Mouse (Mus musculus) left cerebral cortex, adult 18-20 months (tissue): ENCODE measurements around the gene Fam19a3. TPM values are rescaled to one million over a fixed set of nuclear protein-coding genes. Genes with fewer than 3 reads are reported as not detected.
A peak's percentile ranks its signal among the peaks of the same experiment; 100 is the strongest.
"Not testable (repeated sequence)": the region's sequence is repeated elsewhere in the genome, so short reads cannot be mapped to it uniquely, and the experiment has no call there.

Source experiments
- DNase-seq, 2 experiments: peaks; one replicate each; pipeline ENCODE4 v3.0.0; 2021 to 2022; ENCODE audit warnings: low spot score in 2 of 2, mixed read lengths in 1 of 2
- long read RNA-seq, 2 experiments: library from polyadenylated mRNA; stranded (forward); transcript quantifications; one replicate each; pipeline ENCODE4 v2.0.0; 2021
- total RNA-seq, 2 experiments: library from RNA; stranded (reverse); gene quantifications; 2 replicates each; pipeline ENCODE4 v1.2.3; 2021

Gene Fam19a3
- total RNA-seq, result under 1 TPM; 0.12 to 0.45 TPM
- long read RNA-seq, experiment 1, result 0 reads
- long read RNA-seq, experiment 2, result 0 reads

DNA sequence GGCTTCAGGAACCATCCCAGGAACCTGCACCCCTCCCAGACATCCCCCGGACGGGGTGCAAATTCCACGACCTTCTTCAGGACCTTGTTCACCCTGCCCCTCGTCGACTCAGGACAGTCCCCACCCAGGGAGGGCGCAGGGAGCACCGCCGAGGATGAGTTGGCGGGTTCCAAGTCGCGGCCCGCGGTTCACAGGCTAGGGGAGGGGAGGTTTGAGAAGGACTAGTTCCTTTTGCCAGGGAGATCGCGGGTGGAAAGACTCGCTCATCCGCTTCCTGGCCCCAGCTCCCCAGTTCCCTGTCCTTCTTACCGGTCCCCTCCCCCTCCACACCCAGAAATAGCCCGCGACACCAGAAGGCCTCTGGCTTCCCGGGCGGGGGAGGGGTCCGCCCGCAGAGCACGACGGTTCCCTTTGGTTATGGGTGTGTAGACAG is at the start of gene Fam19a3:
Gene Fam19a3, minus strand, starts transcription at position 370 of the 433 bp plus-strand sequence.
- DNase-seq, result no peak

DNA sequence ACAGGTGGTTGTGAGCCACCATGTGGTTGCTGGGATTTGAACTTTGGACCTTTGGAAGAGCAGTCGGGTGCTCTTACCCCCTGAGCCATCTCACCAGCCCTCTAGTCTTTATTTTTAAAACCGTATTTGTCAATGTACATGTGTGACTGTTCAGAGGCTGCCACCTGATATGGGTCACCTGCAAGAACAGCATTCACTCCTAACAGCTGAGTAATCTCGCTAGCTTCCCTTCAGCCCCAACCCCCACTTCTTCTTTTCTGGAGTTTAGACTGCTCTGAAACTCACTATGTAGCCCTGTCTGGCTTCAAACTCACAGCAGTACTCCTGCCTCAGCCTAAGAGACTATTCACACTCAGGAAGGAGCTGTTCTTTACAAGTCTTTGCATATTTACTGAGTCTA is 40.8 kb upstream of the Fam19a3 start:
- DNase-seq, result no peak

DNA sequence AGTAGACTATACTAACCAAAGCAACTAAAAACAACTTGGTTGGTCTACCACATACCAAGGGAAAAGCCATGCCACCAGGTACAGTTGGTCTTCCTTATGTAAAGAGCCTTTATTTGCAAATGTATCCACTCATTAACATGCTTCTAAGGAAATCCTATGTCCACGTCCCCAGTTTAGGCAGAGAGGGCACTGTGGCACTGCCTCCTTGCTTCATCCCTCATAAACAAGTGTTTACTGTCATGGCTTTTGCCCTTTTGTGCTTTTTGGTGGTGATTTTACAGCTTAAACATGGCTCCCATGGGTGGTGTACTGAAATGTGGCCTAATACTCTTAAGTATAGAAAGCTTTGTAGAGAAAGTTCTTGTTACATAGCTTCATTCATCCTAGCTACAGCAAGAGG is 38.8 kb upstream of the Fam19a3 start:
- no peak for DNase-seq

DNA sequence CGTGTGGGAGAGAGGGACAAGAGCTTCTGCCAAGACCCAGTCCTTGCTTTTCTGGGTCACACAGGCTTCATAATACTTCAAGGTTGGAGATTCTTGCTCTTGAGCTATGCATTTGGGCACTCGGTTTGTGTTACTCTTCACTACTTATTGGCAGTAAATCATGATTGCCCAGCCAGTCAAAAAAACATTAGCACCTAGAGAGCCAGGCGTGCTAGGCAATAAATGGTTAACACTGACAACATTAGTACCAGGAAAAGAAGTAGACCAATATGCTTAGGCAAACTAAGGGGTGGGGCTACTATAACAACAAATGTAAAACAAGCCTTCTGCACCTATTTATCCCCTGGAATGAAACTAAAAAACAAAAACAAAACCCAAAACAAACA is 37.1 kb upstream of the Fam19a3 start:
- no peak for DNase-seq

DNA sequence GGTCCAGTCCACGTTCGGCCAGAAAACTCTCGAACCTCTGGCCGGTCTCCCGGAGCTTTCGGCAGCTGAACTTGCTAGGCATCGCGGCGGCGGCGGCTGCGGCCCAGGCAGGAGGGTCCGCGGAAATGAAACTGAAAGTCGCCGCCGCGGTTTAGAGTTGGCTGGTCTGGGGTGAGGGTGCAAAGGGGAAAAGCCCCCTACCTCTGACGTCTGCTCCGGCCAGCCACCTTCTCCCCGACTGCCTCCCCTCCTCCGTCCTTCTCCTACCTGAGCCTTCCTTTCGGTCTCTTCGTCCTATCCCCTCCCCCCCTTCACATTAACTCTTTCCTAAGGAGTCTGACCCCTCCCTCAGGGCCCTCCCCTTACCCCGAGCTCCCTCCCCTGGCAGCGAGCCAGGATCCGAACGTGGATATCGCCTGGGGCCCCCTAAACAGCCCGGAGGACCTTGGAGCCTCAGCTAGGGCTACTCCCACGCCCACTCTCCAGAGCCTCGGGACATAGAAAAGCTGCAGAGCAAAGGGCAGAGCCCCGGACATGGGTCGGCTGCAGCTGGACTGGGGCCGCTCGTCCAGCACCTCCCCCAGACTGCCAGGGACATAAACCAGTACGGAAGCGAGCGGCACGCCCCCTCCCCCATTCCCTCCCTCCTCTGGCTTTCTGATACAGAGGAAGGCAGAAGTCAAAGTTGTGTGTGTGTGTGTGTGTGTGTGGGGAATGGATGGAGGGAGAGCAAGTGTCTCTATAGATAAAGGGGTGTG is 36.5 kb upstream of the Fam19a3 start, which contains the start of gene Mov10:
Gene Mov10, minus strand, starts transcription at position 573 of the 758 bp plus-strand sequence.
- DNase-seq, result peak; percentile 13 to 38

DNA sequence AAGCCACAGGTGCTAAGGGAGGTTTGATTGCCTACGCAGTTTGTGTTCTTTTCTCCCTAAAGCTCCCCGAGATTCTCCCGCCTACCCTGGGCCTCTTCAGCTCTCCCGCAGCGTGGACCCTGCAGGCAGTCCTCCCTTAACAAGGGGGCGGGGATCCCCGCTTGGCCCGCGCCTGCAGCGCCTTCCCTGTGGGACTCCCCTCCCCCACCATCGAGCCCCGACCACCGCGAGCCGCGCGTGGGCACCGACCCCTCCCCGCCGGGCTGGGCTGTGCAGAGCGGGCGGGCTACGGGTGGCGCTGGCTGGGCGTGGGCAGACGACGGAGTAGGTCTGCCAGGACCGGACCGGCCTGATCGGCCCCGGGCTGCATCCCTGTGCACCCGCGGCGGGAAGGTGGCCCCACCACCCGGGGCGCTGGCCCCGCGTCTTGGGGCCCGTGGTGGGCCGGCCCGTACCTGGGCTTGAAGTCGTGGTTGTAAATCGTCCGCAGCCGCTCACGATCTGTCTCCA is 35.9 kb upstream of the Fam19a3 start:
- DNase-seq, result peak; percentile 23 to 48

DNA sequence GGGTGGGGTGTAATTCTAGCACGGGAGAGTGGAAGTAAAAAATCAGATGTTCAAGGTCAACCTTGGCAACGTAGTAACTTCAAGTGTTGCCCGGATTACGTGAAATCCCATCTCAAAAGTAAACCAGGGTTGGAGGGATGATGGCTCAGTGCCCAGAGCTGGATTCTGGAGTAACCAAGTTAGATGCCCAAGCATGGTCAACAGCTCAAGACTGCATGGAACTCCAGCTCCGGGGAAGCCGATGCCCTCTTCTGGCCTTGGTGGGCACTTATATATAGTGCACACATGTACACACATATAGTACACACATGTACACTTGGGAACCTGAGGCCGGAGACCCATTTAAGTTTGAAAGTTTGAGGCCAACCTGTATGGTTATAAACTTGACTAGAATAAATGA is 34.5 kb upstream of the Fam19a3 start:
- no peak for DNase-seq

DNA sequence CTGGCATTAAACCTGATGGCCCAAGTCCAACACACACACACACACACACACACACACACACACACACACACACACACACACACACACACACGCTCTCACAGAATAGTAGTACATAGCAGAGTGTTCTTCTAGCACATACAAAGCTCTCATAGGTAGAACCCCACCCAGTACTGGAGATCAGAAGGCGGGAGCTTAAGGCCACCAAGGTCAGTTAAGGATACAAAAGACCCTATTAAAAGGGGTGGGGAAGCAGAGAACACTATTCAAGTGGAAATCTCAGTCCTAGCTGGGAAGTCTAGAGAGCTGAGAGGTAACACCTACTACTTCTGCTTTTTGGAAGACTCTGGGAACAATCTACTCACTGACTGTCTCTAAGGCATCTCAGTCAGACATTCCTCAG is 33.7 kb upstream of the Fam19a3 start:
- no peak for DNase-seq

DNA sequence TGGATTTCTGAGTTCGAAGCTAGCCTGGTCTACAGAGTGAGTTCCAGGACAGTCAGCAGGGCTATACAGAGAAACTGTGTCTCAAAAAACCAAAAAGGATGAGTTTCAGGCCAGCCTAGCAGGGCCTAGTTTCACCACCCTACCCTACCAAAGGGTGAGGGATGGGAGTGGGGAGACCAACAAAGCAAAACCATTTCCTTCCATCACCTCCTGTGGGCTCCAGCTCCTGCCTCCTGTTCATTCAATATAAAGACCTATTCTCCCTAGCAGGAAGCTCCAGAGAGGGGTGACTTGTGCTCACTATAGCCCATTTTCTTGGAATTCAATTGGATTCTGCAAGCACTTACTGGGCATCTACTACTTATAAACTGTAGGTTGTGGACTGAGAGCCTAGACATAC is 33.1 kb upstream of the Fam19a3 start:
- DNase-seq, result no peak

DNA sequence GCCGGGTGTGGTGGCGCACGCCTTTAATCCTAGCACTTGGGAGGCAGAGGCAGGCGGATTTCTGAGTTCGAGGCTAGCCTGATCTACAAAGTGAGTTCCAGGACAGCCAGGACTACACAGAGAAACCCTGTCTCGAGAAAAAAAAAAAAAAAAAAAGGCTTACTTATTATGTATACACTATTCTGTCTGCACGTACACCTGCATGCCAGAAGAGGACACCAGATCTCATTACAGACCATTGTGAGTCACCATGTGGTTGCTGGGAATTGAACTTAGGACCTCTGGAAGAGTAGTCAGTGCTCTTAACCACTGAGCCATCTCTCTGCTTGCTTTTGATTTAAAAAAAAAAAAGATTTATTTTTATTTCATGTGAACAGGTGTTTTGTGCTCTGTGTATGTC is 31.6 kb upstream of the Fam19a3 start:
- DNase-seq, result not testable (repeated sequence)

DNA sequence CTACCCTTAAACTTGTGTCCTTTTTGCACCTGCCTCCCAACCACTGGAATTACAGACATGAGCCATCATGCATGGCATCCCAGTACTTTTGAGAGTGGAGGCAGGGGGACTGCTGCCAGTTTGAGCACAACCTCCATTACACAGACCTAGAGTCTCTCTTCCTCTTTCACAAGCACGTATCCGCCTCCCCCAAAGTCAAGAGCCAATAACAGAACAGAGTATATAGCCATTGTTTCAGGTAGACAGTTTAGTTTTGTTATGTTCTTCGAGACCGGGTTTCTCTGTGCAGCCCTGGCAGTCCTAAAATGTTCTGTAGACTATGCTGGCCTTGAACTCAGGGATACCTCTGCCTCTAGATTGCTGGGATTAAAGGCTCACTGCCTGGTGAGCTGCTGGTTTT is 30.6 kb upstream of the Fam19a3 start:
- DNase-seq, result no peak

DNA sequence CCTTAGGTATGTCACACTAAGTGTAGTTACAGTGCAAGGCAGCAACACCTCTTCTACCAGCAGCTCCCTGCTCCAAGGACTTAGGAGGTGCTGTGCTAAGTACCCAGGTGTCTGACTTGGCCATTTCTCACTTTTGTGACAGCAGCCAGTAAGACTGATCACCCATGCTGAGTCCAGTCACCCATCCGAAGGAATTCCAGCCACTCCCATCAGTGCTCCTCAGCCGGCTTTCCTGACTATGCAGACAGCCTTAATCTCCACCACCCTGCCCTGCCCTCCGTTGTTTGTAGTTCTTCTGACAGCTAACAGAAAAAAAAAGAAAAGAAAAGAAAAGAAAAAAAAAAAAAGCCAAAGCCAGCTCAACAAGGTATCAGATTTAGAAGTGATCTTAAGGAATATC is 30.1 kb upstream of the Fam19a3 start:
- no peak for DNase-seq

DNA sequence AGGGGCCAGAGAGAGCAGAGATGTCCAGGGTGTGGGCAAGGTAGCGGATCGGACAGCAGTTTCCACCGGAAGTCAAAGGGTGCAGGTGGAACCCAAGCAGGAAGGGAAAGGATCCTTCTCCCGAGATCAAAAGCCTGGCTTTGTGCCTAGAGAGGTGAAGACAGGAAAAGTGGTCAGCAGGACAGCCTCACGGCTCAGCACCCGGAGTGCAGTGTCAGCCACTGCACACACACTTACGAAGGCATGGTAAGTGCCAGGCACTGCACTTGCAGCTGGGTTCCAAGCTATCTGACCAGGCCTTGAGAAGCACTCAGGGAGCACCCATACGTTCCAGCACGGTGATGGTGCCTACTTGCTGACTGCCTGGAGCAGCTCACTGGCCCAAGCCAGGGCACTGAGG is 23.9 kb upstream of the Fam19a3 start:
- DNase-seq, result no peak

DNA sequence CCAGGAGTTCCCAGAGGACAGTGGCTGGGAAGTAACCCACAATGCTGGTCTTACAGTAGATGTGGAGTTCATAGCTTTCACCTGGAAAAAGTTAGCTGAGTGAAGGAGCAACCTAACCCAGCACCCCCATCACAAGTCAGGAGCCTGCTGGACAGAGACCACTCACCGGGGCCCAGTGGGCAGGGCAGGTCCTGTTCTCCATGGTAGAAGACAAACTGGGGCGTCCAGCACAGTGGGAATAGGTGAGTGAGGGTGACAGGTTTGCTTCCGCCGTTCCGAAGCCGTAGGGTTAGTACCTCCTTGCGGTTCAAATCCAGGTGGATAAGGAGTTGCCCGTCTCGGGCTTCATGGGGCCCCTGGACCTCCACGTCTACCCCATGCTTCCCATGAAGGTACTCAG is 22.7 kb upstream of the Fam19a3 start:
- no peak for DNase-seq

DNA sequence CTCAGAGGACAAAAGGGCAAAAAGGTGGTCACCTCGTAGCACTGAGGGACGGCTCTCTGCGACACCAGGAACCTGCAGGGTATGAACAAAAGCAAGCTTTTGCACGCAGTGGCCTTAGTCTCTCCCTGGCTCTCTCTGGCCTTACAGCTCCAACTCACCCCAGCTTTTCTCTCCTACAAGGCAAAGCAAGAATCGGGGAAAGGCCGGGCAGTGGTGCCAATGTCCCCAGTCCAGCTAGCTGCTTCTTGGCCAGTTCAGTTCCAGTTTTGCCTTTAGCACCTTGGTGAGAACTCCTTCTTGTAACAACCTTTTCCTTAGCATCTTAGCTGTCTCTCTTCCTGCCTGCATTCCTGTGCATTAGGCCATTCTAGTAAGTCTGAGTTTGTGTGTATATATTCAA is 19.8 kb upstream of the Fam19a3 start:
- no peak for DNase-seq

DNA sequence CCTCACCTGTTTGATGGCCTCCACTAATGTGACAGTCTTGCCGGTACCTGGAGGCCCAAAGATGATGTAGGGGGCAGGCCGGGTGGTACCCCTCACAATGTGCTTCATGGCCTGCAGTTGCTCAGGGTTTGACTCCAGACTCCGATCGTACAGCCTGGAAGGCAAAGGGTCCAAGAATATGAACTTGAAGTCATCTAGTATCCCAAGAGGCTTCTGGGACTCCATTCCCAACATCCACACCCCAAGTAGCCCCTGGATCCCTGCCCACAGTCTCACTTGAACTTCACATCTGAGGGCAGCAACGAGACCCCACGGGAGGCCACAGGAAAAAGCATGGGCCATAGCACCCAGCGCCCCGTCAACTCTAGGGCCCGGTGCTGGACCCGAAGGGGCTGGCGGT is 19.0 kb upstream of the Fam19a3 start:
- DNase-seq, result no peak

DNA sequence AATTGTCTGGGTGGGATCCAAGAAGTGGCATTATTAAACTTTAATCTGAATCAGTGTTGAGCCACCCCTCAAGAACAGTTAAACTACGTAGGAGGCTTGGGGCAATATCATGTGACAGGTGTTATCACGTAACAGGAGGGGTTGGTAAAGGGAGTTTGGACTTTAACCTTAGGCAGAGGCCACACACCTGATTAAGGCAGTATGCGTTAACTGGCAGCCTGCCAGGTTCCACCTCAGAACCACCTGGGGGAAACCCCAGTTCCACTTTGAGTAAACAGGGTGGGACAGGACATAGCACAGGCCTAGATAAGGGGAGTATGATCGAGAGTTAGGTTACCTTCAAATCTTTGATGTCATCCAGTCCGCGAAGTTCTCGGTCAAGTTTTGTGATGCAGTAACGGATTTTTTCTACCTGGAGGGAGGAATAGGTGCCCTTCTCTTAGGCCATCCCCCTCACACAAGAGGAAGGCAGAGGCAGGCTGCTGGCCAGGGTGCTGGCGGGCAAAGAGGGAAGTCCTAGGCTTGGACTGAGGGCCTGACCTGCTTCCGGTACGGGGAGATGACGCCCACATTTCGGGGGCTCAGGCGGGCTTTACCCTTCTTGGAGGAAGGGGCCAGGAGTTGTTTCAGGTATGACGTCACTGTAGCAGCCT is 14.9 kb upstream of the Fam19a3 start:
- no peak for DNase-seq

DNA sequence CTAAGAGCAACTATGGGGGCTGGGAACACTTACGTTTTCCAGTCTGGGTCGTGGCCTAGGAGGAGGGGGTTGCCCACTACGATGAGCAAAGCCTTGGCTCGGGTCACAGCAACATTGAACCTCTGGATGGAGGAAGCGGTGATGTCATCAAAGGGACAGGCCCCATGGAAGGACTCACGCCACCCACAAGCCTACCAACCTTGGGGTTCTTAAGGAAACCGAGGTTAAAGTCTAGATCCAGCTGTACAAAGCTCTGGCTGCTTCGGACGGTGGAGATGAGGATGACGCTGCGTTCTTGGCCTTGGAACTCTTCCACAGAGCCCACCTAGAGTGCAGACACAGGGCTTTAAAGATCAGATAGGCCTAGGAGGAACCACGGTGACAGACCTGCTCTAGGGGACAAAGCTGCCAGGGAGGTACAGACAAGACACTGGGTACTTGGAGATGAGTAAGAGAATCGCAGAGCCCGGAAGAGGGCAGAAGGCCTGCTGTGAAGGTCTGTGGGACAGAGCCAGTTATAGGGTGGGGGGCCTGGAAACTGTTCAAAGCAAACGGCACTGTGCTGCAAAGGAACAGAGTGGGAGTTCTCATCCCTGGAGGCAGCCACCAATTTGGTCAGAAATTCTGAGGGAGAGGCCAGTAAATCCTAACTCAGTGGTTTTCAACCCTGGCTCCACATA is 14.2 kb upstream of the Fam19a3 start:
- no peak for DNase-seq

DNA sequence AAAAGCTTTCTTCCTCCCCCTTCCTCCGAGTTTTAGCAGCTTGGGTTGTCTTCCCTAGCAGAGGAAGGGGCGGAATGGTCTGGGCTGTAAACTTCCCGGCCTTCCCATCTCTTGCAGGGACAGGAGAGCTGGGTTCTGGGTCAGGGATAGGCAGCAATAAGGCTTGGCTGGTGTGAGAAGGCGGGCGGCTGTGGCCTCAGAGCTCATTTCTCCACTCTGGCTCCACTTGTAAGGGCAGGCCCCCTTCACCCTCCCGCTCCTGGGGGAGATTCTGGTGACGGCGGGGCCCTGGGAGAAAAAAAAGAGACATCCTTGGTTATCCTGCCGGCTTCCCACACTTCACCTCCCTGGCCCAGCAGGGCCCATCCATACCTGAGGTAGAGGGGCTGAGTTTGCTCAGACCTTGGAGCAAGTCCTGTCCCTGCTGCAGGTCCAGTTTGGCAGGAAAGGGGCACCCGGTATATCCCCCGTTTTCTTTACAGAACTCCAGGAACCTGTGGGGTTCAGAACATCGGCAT is 13.4 kb upstream of the Fam19a3 start:
- DNase-seq, result no peak

DNA sequence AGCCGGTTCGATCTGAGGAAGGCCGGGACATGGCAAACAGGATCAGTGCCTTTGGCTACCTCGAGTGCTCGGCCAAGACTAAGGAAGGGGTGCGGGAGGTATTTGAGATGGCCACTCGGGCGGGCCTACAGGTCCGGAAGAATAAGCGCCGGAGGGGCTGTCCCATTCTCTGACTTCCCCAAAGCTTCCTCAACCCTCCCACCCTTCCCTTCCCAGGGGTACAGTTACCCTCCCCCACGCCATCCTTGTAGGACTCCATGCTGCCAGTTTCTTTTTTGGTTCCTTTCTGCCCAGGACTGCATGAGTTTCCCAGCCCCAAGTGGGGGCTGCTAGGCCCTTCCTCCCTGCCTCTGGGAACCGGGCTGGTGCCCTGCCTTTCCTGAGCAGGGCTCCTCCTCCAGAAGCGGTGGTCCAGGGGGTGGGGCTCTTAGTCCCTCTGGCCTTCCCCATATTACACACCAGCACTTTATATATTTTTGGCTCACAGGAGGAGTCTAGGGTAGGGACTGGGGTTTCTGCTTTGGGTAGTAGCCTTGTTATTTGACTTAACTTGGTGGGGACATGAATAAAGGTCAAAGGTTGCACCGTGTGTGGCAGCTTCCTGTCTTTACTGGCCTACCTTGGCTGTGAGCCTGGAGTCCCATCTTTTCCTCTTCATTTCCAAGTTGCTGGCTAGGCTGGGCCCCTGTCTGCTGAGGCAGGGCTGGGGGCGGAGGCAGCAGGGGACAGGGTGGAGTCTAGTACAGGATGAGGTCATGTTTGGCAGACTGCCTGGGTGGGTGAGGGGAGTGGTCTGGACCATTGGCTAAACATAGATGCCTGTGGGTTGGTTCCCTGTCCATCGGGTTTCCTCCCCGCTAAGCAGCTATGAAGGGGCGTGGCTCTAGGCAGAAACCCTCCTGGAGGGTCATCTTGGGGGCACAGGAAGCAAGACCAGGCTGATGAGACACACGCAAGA is 12.5 kb upstream of the Fam19a3 start:
- DNase-seq, result peak; percentile 42 to 52
